Mouse (Mus musculus) MEL (cell line): ENCODE measurements around the gene Ccser1. TPM values are rescaled to one million over a fixed set of nuclear protein-coding genes. Genes with fewer than 3 reads are reported as not detected.
A peak's percentile ranks its signal among the peaks of the same experiment; 100 is the strongest.

ENCODE experiments used
- DNase-seq: peaks from one replicate; pipeline ENCODE4 v3.0.0; 2011; ENCODE audit warnings: low read depth, low spot score
- H3K27ac ChIP-seq: 2 replicates; pipeline ENCODE4 v1.5.1; 2012; ENCODE audit warnings: low read depth, mild to moderate bottlenecking, control low read depth, low read length, moderate library complexity; ENCODE audit not compliant: control insufficient read depth
- H3K27me3 ChIP-seq, 2 experiments: fragments of 150-350 bp in 1 of 2; sonication (generic) in 1 of 2; 2 replicates each; pipeline ENCODE4 v1.6.1; 2012; ENCODE audit warnings: low read length in 2 of 2, mild to moderate bottlenecking in 2 of 2, improper control_type of control experiment in 1 of 2, moderate library complexity in 1 of 2; ENCODE audit not compliant: insufficient read depth in 2 of 2, control insufficient read depth in 1 of 2
- H3K36me3 ChIP-seq, 2 experiments: 2 replicates each; pipeline ENCODE4 v1.6.1; 2012 to 2014; ENCODE audit warnings: low read length in 2 of 2, improper control_type of control experiment in 1 of 2, inconsistent platforms in 1 of 2, mild to moderate bottlenecking in 1 of 2; ENCODE audit not compliant: insufficient read depth in 2 of 2, control insufficient read depth in 1 of 2
- H3K4me1 ChIP-seq, 2 experiments: fragments of 150-350 bp in 1 of 2; sonication (generic) in 1 of 2; 2 replicates each; pipeline ENCODE4 v1.6.1; 2012; ENCODE audit warnings: low read length in 2 of 2, improper control_type of control experiment in 1 of 2, mild to moderate bottlenecking in 1 of 2; ENCODE audit not compliant: insufficient read depth in 2 of 2, control insufficient read depth in 1 of 2
- H3K4me3 ChIP-seq, 2 experiments: fragments of 150-350 bp in 1 of 2; sonication (generic) in 1 of 2; 2 replicates each; pipeline ENCODE4 v1.5.1; 2012; ENCODE audit warnings: low read depth in 2 of 2, low read length in 2 of 2, mild to moderate bottlenecking in 2 of 2, moderate library complexity in 2 of 2, control low read depth in 1 of 2, improper control_type of control experiment in 1 of 2; ENCODE audit not compliant: control insufficient read depth in 1 of 2, insufficient read depth in 1 of 2
- H3K79me2 ChIP-seq: 2 replicates; pipeline ENCODE4 v1.6.1; 2012; ENCODE audit warnings: mild to moderate bottlenecking, low read length, moderate library complexity; ENCODE audit not compliant: control insufficient read depth, poor library complexity, insufficient read depth
- H3K9ac ChIP-seq: 2 replicates; pipeline ENCODE4 v1.6.1; 2012; ENCODE audit warnings: low read depth, mild to moderate bottlenecking, control low read depth, low read length, moderate library complexity; ENCODE audit not compliant: control insufficient read depth, poor library complexity, severe bottlenecking
- H3K9me3 ChIP-seq: fragments of 150-350 bp; sonication (generic); replicated peaks from 2 replicates; pipeline ENCODE4 v1.6.1; 2012; ENCODE audit warnings: mild to moderate bottlenecking, low read length, improper control_type of control experiment, moderate library complexity; ENCODE audit not compliant: insufficient read depth
- BHLHE40 ChIP-seq: IDR thresholded peaks from 2 replicates; pipeline ENCODE4 v1.6.1; 2012; ENCODE audit warnings: low read depth, mild to moderate bottlenecking, inconsistent platforms, low read length, improper control_type of control experiment, borderline replicate concordance
- CHD1 ChIP-seq: IDR thresholded peaks from 2 replicates; pipeline ENCODE4 v1.6.1; 2012; ENCODE audit warnings: low read depth, mild to moderate bottlenecking, inconsistent platforms, low read length, improper control_type of control experiment
- CHD2 ChIP-seq: IDR thresholded peaks from 2 replicates; pipeline ENCODE4 v1.6.1; 2011; ENCODE audit warnings: low read length, improper control_type of control experiment
- EP300 ChIP-seq, 2 experiments: IDR thresholded peaks; 2 replicates each; pipeline ENCODE4 v1.6.1; 2011; ENCODE audit warnings: improper control_type of control experiment in 2 of 2, low read length in 2 of 2, low read depth in 1 of 2, mild to moderate bottlenecking in 1 of 2
- ETS1 ChIP-seq: IDR thresholded peaks from 2 replicates; pipeline ENCODE4 v1.6.1; 2012; ENCODE audit warnings: low read depth, mild to moderate bottlenecking, inconsistent platforms, low read length, improper control_type of control experiment, moderate library complexity
- GABPA ChIP-seq: IDR thresholded peaks from 2 replicates; pipeline ENCODE4 v1.6.1; 2012; ENCODE audit warnings: low read depth, mild to moderate bottlenecking, inconsistent platforms, low read length, improper control_type of control experiment, moderate library complexity
- HCFC1 ChIP-seq: IDR thresholded peaks from 2 replicates; pipeline ENCODE4 v1.6.1; 2012; ENCODE audit warnings: low read depth, mild to moderate bottlenecking, inconsistent platforms, low read length, improper control_type of control experiment, moderate library complexity
- MAFK ChIP-seq: IDR thresholded peaks from 2 replicates; pipeline ENCODE4 v1.6.1; 2011; ENCODE audit warnings: low read depth, mild to moderate bottlenecking, low read length, improper control_type of control experiment, borderline replicate concordance
- MXI1 ChIP-seq: IDR thresholded peaks from 2 replicates; pipeline ENCODE4 v1.6.1; 2011; ENCODE audit warnings: mild to moderate bottlenecking, low read depth, low read length, improper control_type of control experiment
- MYB ChIP-seq: IDR thresholded peaks from 2 replicates; pipeline ENCODE4 v1.6.1; 2011; ENCODE audit warnings: mild to moderate bottlenecking, low read depth, low read length, improper control_type of control experiment
- MYC ChIP-seq: IDR thresholded peaks from 2 replicates; pipeline ENCODE4 v1.6.1; 2011; ENCODE audit warnings: low read depth, mild to moderate bottlenecking, low read length, improper control_type of control experiment, moderate library complexity
- NELFE ChIP-seq: IDR thresholded peaks from 2 replicates; pipeline ENCODE4 v1.6.1; 2011; ENCODE audit warnings: low read depth, low read length, improper control_type of control experiment
- NRF1 ChIP-seq: IDR thresholded peaks from 2 replicates; pipeline ENCODE4 v1.6.1; 2014; ENCODE audit warnings: low read depth, mild to moderate bottlenecking, inconsistent platforms, low read length, improper control_type of control experiment, moderate library complexity; ENCODE audit not compliant: poor library complexity, insufficient read depth, severe bottlenecking
- POLR2A ChIP-seq, 2 experiments: IDR thresholded peaks; 2 replicates each; pipeline ENCODE4 v1.6.1; 2011 to 2012; ENCODE audit warnings: low read length in 2 of 2, mild to moderate bottlenecking in 2 of 2, control low read depth in 1 of 2, improper control_type of control experiment in 1 of 2, low read depth in 1 of 2, moderate library complexity in 1 of 2; ENCODE audit not compliant: control insufficient read depth in 1 of 2, insufficient read depth in 1 of 2, poor library complexity in 1 of 2
- RCOR1 ChIP-seq: IDR thresholded peaks from 2 replicates; pipeline ENCODE4 v1.6.1; 2012; ENCODE audit warnings: low read depth, mild to moderate bottlenecking, inconsistent platforms, low read length, improper control_type of control experiment
- TCF12 ChIP-seq: IDR thresholded peaks from 2 replicates; pipeline ENCODE4 v1.6.1; 2014; ENCODE audit warnings: low read depth, mild to moderate bottlenecking, inconsistent platforms, low read length, improper control_type of control experiment, moderate library complexity
- UBTF ChIP-seq: IDR thresholded peaks from 2 replicates; pipeline ENCODE4 v1.6.1; 2012; ENCODE audit warnings: low read depth, mild to moderate bottlenecking, inconsistent platforms, low read length, improper control_type of control experiment, moderate library complexity, borderline replicate concordance; ENCODE audit not compliant: insufficient read depth
- USF2 ChIP-seq, 2 experiments: IDR thresholded peaks; 2 replicates each; pipeline ENCODE4 v1.6.1; 2011 to 2012; ENCODE audit warnings: improper control_type of control experiment in 2 of 2, low read length in 2 of 2, borderline replicate concordance in 1 of 2, inconsistent platforms in 1 of 2, low read depth in 1 of 2, mild to moderate bottlenecking in 1 of 2; ENCODE audit not compliant: insufficient read depth in 1 of 2
- ZC3H11A ChIP-seq: IDR thresholded peaks from 2 replicates; pipeline ENCODE4 v1.6.1; 2012; ENCODE audit warnings: low read depth, mild to moderate bottlenecking, inconsistent platforms, low read length, improper control_type of control experiment
- ZKSCAN1 ChIP-seq: IDR thresholded peaks from 2 replicates; pipeline ENCODE4 v1.6.1; 2012; ENCODE audit warnings: low read depth, mild to moderate bottlenecking, inconsistent platforms, low read length, improper control_type of control experiment, moderate library complexity
- ZMIZ1 ChIP-seq: IDR thresholded peaks from 2 replicates; pipeline ENCODE4 v1.6.1; 2012; ENCODE audit warnings: low read depth, mild to moderate bottlenecking, inconsistent platforms, low read length, improper control_type of control experiment, moderate library complexity
- polyA plus RNA-seq, 2 experiments: library from polyadenylated mRNA; stranded (reverse) in 1 of 2; unstranded in 1 of 2; fragments of >175 nt in 1 of 2; fragments of >200 nt in 1 of 2; gene quantifications; 2 replicates each; pipeline versions ENCODE4 v1.2.1 to v1.2.4; 2012; ENCODE audit warnings: low replicate concordance in 2 of 2, low read depth in 1 of 2; ENCODE audit not compliant: insufficient read length in 2 of 2, insufficient read depth in 1 of 2, missing spikeins in 1 of 2
- total RNA-seq: library from RNA; depleted of rRNA; stranded (reverse); fragments of 300-350 nt; gene quantifications from 2 replicates; pipeline ENCODE4 v1.2.3, GENCODE M21; 2012

The Ccser1 gene
- total and polyA plus RNA-seq, 3 experiments = not detected

DNA sequence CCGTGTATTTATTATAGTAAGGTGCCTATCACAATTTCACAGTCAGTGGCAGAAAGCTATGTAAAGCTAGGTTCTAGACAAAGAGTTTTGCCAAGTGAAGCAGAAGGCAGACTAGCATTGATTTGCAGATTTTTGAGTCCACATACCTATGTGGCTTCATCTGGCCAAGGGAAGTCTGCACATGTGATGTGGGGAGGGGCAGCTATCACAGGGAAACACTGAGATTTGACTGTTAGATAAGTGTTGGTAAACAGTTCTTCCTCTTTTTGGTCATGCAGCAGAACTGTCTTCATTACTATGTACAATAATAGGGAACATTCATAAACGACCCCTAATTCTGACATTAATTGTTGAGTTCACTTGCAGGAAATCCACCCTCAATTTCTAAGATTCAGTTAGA is 335.2 kb downstream of the Ccser1 start:
- Histone ChIP-seq H3K4me3 (no peak overlapping the region), H3K4me1 (no peaks in the 10 kb centered on the region), H3K79me2 (no peaks in the 10 kb centered on the region), H3K9me3 (no peaks in the 10 kb centered on the region), H3K27ac (no peak overlapping the region), H3K36me3 (no peaks in the 10 kb centered on the region), H3K27me3 (no peaks in the 10 kb centered on the region), H3K9ac (no peak overlapping the region)
- TF ChIP-seq EP300 (IDR thresholded peaks at IDR 0.05; ENCODE audit: low read depth in 1 of 2, low read length in 2 of 2) (0 out of 4 replicates have a peak, but pooled peaks of 1 of the 2 experiments have one; percentile 27), MYB (no peak)
- DNase-seq = peak; percentile 9

- Histone ChIP-seq H3K36me3 (no peaks in the 10 kb centered on the region), H3K9me3 (no peaks in the 10 kb centered on the region), H3K4me3 (no peak overlapping the region), H3K4me1 (no peaks in the 10 kb centered on the region), H3K79me2 (no peaks in the 10 kb centered on the region), H3K27me3 (no peaks in the 10 kb centered on the region), H3K9ac (no peak overlapping the region), H3K27ac (no peak overlapping the region)
- no peak for DNase-seq
- TF ChIP-seq MXI1 (no peak), ZC3H11A (no peak), HCFC1 (no peak), USF2 (IDR thresholded peaks at IDR 0.05; ENCODE audit: borderline replicate concordance in 1 of 2, insufficient read depth in 1 of 2, low read depth in 1 of 2, low read length in 2 of 2) (no peak), RCOR1 (no peak), MAFK (no peak), ETS1 (no peak)
Observed at GRCm38 (mm10) chr6:61521587-61521986, 341.5 kb downstream of the Ccser1 start.

DNA sequence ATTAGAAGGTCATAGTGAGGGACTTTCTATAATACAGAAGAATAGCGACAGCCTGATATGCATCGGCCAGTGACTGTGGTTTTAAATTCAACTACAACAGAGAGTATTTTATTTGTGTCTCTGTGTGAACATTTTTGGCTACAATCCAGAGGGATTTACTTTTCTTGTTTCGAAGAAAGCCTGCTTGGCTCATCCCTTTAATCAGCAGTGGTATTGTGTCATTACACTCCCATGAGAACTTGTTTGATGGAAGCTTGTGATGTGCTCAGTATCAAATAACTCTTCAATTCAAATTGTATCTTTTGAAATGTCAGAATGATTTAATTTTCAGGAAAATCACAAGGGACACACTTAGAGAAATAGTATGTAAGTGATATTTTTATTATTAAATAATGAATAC is 342.0 kb downstream of the Ccser1 start:
- Histone ChIP-seq H3K79me2 (no peaks in the 10 kb centered on the region), H3K27me3 (no peaks in the 10 kb centered on the region), H3K9ac (no peak overlapping the region), H3K27ac (no peak overlapping the region), H3K4me1 (no peaks in the 10 kb centered on the region)
- no peak for DNase-seq
- TF ChIP-seq POLR2A (IDR thresholded peaks at IDR 0.05; ENCODE audit: control insufficient read depth in 1 of 2, insufficient read depth in 1 of 2, low read depth in 1 of 2, low read length in 2 of 2, poor library complexity in 1 of 2) (no peak), ZKSCAN1 (no peak), MYB (no peak), GABPA (no peak), HCFC1 (no peak), UBTF (no peak), TCF12 (no peak), RCOR1 (no peak), ETS1 (no peak), NELFE (no peak), MYC (no peak), ZC3H11A (no peak), BHLHE40 (no peak), CHD1 (no peak), ZMIZ1 (no peak), CHD2 (no peak), NRF1 (no peak)
- TF ChIP-seq, all 39 proteins: peak for 0
- H3K4me3 ChIP-seq = no peak overlapping the region
- no peaks in the 10 kb centered on the region for H3K36me3 ChIP-seq
- no peaks in the 10 kb centered on the region for H3K9me3 ChIP-seq
